Mouse (Mus musculus) neural tube, embryonic 10.5 days (tissue): Measurements from ENCODE around the gene Ipcef1.

Experiments
- DNase-seq: peaks from one replicate; pipeline ENCODE4 v3.0.0-alpha.2; 2017; ENCODE audit warnings: low spot score; ENCODE audit errors: extremely low spot score

The Ipcef1 gene

GRCm38 (mm10) chr10:7052315-7053017, at the start of gene Ipcef1:
Ipcef1 (minus strand) TSS chr10:7052478.
- DNase-seq: peak; percentile 22

- no peak for DNase-seq
Observed at GRCm38 (mm10) chr10:7077971-7078370, 25.7 kb upstream of the Ipcef1 start.

GRCm38 (mm10) chr10:7077389-7077808, 25.1 kb upstream of the Ipcef1 start:
- DNase-seq: no peak

GRCm38 (mm10) chr10:7076662-7077211, 24.5 kb upstream of the Ipcef1 start:
- no peak for DNase-seq

GRCm38 (mm10) chr10:7076201-7076600, 23.9 kb upstream of the Ipcef1 start:
- peak; percentile 54 for DNase-seq

GRCm38 (mm10) chr10:7075661-7076060, 23.4 kb upstream of the Ipcef1 start:
- no peak for DNase-seq

- DNase-seq: no peak
Observed at GRCm38 (mm10) chr10:7074231-7074630, 22.0 kb upstream of the Ipcef1 start.

GRCm38 (mm10) chr10:7070924-7071323, 18.6 kb upstream of the Ipcef1 start:
- no peak for DNase-seq

- no peak for DNase-seq
Observed at GRCm38 (mm10) chr10:7070100-7070835, 18.0 kb upstream of the Ipcef1 start.

GRCm38 (mm10) chr10:7069090-7069489, 16.8 kb upstream of the Ipcef1 start:
- no peak for DNase-seq

- DNase-seq: no peak
Observed at GRCm38 (mm10) chr10:7068608-7069007, 16.3 kb upstream of the Ipcef1 start.

- DNase-seq: no peak
Observed at GRCm38 (mm10) chr10:7063752-7064457, 11.6 kb upstream of the Ipcef1 start.

GRCm38 (mm10) chr10:7062993-7063392, 10.7 kb upstream of the Ipcef1 start:
- DNase-seq: no peak

- no peak for DNase-seq
Observed at GRCm38 (mm10) chr10:7060326-7060725, 8.0 kb upstream of the Ipcef1 start.

- no peak for DNase-seq
Observed at GRCm38 (mm10) chr10:7057546-7057945, 5.3 kb upstream of the Ipcef1 start.

- no peak for DNase-seq
Observed at GRCm38 (mm10) chr10:7054560-7055205, 2.4 kb upstream of the Ipcef1 start.

GRCm38 (mm10) chr10:7049901-7050300, 2.4 kb downstream of the Ipcef1 start:
- no peak for DNase-seq

GRCm38 (mm10) chr10:7047919-7048291, 4.4 kb downstream of the Ipcef1 start:
- no peak for DNase-seq

GRCm38 (mm10) chr10:7047288-7047918, 4.9 kb downstream of the Ipcef1 start:
- DNase-seq: no peak

- no peak for DNase-seq
Observed at GRCm38 (mm10) chr10:7043896-7044295, 8.4 kb downstream of the Ipcef1 start.

- DNase-seq: no peak
Observed at GRCm38 (mm10) chr10:7041032-7041431, 11.2 kb downstream of the Ipcef1 start.
